Mouse (Mus musculus) megakaryocyte progenitor cell, adult 5-6 weeks (primary cell): Measurements from ENCODE around the gene Gpr87. TPM values are rescaled to one million over a fixed set of nuclear protein-coding genes. Genes with fewer than 3 reads are reported as not detected.

Experiments used
- ATAC-seq: replicated peaks from 2 replicates; pipeline ENCODE4 v1.8.0; 2016; ENCODE audit warnings: mild to moderate bottlenecking, moderate TSS enrichment, inconsistent platforms; ENCODE audit not compliant: poor library complexity
- total RNA-seq, 2 experiments: library from RNA; stranded (forward) in 1 of 2; stranded (reverse) in 1 of 2; fragments of 157-497, 149-512 nt in 1 of 2; fragments of 200-1000 nt in 1 of 2; gene quantifications; 2 replicates each; pipeline versions ENCODE4 v1.2.3 to v1.2.4; 2015 to 2017

Gpr87 gene
- total RNA-seq (2015) (not detected in 2 replicates), total RNA-seq (2017) (not detected in 2 replicates)

GRCm38 (mm10) chr3:59194938-59195337, at the start of gene Gpr87:
Gpr87 (minus strand) TSS chr3:59195104.
- no peak for ATAC-seq

GRCm38 (mm10) chr3:59243384-59243783, 48.5 kb upstream of the Gpr87 start:
- ATAC-seq: no peak

- ATAC-seq: peak; percentile 97
These were observed 40.0 kb upstream of the Gpr87 start for GRCm38 (mm10) chr3:59234878-59235277.

- no peak for ATAC-seq
These were observed 36.0 kb upstream of the Gpr87 start for GRCm38 (mm10) chr3:59230912-59231311.

- ATAC-seq: peak; percentile 86
These were observed 34.0 kb upstream of the Gpr87 start for GRCm38 (mm10) chr3:59228730-59229551.

GRCm38 (mm10) chr3:59227696-59228095, 32.8 kb upstream of the Gpr87 start:
- ATAC-seq: peak; percentile 59

- ATAC-seq: peak; percentile 38; the same call in 1 of the 2 replicates
These were observed 30.5 kb upstream of the Gpr87 start for GRCm38 (mm10) chr3:59225411-59225810.

- no peak for ATAC-seq
These were observed 27.4 kb upstream of the Gpr87 start for GRCm38 (mm10) chr3:59222303-59222702.

- ATAC-seq: no peak
These were observed 24.4 kb upstream of the Gpr87 start for GRCm38 (mm10) chr3:59219326-59219725.

GRCm38 (mm10) chr3:59217211-59217610, 22.3 kb upstream of the Gpr87 start:
- no peak for ATAC-seq

- peak; percentile 59 for ATAC-seq
These were observed 17.5 kb upstream of the Gpr87 start for GRCm38 (mm10) chr3:59212404-59212803.

- peak; percentile 58 for ATAC-seq
These were observed 16.9 kb upstream of the Gpr87 start for GRCm38 (mm10) chr3:59211784-59212183.

GRCm38 (mm10) chr3:59210727-59211126, 15.8 kb upstream of the Gpr87 start, which contains the start of gene P2ry13:
P2ry13 (minus strand) TSS chr3:59210882.
- peak; percentile 35 for ATAC-seq

- ATAC-seq: no peak
These were observed 15.2 kb upstream of the Gpr87 start for GRCm38 (mm10) chr3:59210089-59210488.

GRCm38 (mm10) chr3:59208650-59209548, 14.0 kb upstream of the Gpr87 start:
- peak; percentile 13; the same call in 1 of the 2 replicates for ATAC-seq

GRCm38 (mm10) chr3:59205941-59206340, 11.0 kb upstream of the Gpr87 start:
- peak; percentile 43 for ATAC-seq

- peak; percentile 42 for ATAC-seq
These were observed 10.0 kb upstream of the Gpr87 start for GRCm38 (mm10) chr3:59204719-59205503.

GRCm38 (mm10) chr3:59203802-59204520, 9.1 kb upstream of the Gpr87 start:
- ATAC-seq: peak; percentile 13

- ATAC-seq: no peak
These were observed 2.5 kb upstream of the Gpr87 start for GRCm38 (mm10) chr3:59197329-59197948.

GRCm38 (mm10) chr3:59194099-59194498, 805 bp downstream of the Gpr87 start:
- no peak for ATAC-seq
